Mouse (Mus musculus): Measurements from ENCODE around the gene Agap1.

Gene Agap1

DNA sequence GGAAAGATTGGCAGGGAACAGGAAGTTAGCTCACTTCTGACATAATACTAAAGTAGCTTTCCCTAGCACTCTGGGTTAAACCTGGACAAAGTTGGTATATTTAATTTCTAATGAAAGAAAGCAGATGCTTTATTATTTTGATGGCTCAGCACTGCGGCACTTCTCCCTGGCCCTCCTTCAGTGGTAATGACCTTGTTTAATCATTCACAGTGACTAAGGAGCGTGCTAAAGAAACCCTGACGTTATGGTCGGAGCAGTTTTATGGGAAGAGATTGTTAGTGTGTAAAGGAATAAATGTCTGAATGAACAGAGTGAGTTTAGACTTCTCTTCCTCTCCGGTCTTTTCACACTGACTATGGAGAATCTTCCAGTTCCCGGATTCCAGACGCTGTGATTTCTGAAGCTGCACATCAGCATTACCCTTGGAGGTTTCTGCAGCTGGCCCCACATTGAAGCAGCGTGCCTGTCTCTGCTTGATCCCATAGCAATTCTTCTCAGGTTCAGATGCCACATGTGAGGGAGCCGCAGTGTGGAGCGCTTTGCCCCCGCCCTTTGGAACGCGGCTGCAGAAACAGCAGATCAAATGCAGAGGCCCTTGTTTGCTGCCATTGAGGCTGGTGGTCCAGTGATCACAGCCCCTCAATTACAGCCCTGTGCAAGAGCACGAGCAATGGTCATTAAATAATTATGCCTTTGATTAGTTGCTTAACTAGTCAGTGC lies 362.0 kb downstream of the Agap1 start:
- in situ Hi-C loops (cut with MboI; ENCODE audit: low pct_unique_long_range_greater_than_20kb in 1 of 2, low sequenced_read_pairs in 2 of 2, unreplicated experiment in 1 of 2): no loop called here

DNA sequence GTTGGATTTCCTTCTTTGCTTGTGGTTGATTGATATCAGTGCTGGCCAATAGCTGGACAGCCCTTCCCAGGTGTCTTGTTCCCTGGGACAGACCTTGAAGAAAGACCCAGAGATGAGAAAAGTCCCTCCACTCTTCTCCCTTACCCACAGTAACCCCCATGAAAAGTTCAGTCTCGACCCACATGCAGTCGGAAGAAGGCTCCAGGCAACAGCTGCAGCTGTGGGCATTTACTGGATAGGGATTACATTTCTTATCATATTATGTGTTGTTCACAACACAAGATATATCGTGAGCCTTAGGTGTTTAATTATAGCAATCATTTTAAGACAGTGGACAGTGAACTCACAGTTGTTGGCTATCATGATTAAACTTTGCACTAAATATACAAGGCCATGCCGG lies 367.2 kb downstream of the Agap1 start:
- in situ Hi-C loops (cut with MboI; ENCODE audit: low pct_unique_long_range_greater_than_20kb in 1 of 2, low sequenced_read_pairs in 2 of 2, unreplicated experiment in 1 of 2): no loop called here

DNA sequence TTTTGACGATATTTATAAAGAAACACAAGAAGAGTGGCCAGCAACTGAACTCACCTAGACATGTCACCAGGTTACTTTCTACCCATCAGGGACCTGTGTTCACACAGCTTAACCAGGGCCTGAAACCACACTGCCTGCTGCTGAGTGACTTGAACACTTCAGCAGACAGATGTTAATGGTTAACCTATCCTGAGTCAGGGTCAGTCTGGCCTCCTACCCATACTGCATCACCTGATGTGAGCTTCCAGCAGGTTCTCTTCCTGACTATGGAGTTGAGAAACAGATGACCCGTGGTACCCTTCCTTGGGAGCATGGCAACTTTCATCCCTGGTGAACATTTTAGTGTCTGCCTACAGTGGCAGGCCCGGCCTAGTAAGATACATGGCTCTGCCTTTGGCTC lies 367.8 kb downstream of the Agap1 start:
- in situ Hi-C loops (cut with MboI; ENCODE audit: low pct_unique_long_range_greater_than_20kb in 1 of 2, low sequenced_read_pairs in 2 of 2, unreplicated experiment in 1 of 2): no loop called here

DNA sequence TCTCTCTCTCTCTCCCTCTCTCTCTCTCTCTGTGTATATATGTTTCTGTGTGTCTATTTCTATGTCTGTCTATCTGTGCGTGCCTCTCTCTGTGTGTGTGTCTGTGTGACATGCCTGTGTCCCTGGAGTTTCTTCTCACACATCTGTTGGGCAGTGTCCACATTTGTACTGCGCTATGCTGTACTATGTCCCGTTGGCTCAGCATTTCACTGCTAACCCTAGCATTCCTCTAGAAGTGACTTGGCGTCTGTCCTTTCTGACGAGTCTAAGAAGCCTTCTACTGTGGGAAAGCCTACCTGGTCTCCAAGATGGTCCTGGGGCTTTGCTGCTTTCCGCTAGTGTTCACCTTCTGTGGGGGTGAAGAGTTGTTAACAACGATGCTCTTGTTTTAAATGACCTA lies 368.4 kb downstream of the Agap1 start:
- in situ Hi-C loops (cut with MboI; ENCODE audit: low pct_unique_long_range_greater_than_20kb in 1 of 2, low sequenced_read_pairs in 2 of 2, unreplicated experiment in 1 of 2): no loop called here

DNA sequence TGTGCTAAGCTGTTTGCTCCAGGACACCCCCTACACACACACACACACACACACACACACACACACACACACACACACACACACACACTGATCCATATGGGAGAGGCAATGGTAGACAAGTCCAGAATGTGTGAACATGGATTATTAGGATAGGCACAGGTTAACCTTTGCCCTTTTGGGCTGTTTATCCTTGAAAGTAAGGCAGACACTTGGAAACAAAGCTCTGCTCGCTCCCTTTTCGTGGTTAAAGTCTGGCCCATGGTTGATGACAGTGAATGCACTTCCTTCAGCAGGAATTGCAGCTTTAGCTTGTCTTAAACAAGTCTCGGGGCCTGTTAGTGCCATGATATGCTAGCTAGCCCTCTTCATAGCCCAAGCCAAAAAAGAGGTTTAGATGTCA lies 372.4 kb downstream of the Agap1 start:
- in situ Hi-C loops (cut with MboI; ENCODE audit: low pct_unique_long_range_greater_than_20kb in 1 of 2, low sequenced_read_pairs in 2 of 2, unreplicated experiment in 1 of 2): no loop called here

DNA sequence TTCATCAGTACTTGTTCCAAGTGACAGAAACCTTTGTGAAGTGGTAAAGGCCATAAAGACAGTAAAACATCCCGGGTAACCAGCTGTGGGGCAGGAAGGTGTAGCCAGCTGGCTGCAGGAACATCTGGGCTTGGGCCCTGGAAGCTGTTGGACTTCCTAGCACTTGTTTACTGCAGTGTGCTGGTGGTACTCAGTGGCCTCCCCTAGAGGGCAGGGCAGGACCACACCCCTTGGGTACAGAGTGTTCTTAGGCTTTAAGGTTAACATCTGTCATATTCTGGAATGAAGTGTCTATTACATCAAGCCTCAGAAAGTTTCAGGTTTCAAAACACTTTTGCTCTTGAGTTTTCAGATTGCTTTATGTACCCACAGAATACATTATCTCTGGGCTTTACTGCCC lies 376.5 kb downstream of the Agap1 start:
- in situ Hi-C loops (cut with MboI; ENCODE audit: low pct_unique_long_range_greater_than_20kb in 1 of 2, low sequenced_read_pairs in 2 of 2, unreplicated experiment in 1 of 2): no loop called here

DNA sequence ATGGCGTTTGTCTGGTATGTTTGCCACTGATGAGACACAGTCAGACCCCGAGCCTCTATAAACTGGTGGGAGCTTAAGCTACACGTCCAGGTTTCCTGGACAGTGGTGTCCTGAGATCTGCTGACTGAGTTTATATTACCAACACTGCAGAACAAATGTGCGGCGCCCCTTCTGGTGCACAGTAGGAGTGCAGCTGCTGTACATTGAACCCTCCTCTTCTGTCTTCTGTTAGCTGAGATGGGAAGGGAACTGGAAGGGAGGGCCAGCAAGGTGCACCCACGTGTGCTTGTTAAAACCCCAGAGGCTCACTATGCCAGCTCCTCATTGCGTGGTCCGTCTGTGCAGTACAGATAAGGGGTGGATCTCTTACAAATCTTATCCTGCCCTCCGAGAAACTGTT lies 389.5 kb downstream of the Agap1 start:
- in situ Hi-C loops (cut with MboI; ENCODE audit: low pct_unique_long_range_greater_than_20kb in 1 of 2, low sequenced_read_pairs in 2 of 2, unreplicated experiment in 1 of 2): no loop called here

DNA sequence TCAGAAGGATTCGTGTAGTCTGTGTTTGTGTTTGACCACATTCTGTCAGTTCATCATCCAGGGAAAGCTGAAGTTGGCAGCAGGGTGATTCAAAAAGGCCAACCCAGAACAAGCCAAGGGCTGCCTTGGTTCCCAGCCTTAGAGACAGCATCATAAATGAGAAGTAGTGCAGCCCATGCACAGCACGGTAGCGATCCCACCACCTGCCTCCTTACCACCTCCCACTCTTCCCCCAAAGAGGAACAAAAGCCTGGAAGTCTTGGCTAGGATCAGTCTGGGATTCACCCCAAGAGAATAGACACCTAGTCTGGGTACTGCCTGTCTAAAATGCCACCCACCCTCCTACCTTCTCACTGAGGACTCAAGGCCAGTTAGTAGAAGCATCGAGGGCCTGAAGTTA lies 390.9 kb downstream of the Agap1 start:
- in situ Hi-C loops (cut with MboI; ENCODE audit: low pct_unique_long_range_greater_than_20kb in 1 of 2, low sequenced_read_pairs in 2 of 2, unreplicated experiment in 1 of 2): no loop called here

DNA sequence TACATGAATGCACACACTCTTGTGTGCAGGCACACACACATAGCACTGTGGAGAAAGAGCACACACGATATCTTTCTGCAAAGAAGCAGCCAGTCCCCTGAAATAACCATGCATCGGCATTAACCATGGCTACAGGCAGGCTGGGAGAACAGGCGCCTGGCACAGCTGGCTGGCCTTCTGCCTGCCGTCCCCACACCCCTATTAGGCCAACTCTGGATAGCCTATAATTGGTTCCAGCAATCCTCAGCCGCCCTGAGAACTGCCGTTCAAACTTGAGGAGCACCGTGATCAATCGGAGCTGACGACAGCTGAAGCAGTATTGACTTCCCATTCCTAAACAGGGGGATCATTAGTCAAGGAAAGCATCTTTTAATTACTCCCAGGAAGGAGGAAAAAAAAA lies 391.5 kb downstream of the Agap1 start:
- in situ Hi-C loops (cut with MboI; ENCODE audit: low pct_unique_long_range_greater_than_20kb in 1 of 2, low sequenced_read_pairs in 2 of 2, unreplicated experiment in 1 of 2): no loop called here

DNA sequence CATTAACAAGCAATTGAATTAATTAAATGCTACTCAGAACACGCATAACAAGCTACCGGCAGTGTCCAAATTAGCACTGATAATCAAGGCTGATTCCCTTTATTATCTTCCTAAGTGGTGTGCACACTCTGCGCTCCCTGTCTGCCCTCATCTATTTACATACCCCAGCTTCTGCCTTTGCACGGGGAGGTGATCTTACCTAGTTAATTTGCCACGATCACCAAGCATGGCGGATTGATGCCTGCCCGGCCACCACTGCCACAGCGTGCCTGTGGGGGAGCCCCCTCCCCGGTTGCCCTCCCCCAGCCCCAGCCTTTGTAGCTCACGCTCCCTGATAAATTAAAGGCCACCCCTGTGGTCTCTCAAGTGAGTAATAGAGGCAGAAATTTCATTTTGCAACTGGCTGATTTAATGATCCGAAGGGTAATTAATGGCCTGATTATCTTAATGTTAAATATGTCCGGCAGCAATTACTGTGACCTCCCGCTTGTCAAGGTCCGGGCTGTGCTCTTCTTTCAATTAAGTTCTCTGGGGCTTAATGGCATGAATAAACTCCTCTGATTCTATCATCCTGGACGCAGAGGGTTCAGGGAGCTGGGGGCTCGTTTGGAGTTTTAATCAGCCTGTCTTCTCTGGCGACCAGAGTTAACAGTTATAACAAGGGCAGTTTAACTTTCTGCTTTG lies 393.9 kb downstream of the Agap1 start:
- in situ Hi-C loops (cut with MboI; ENCODE audit: low pct_unique_long_range_greater_than_20kb in 1 of 2, low sequenced_read_pairs in 2 of 2, unreplicated experiment in 1 of 2): no loop called here

DNA sequence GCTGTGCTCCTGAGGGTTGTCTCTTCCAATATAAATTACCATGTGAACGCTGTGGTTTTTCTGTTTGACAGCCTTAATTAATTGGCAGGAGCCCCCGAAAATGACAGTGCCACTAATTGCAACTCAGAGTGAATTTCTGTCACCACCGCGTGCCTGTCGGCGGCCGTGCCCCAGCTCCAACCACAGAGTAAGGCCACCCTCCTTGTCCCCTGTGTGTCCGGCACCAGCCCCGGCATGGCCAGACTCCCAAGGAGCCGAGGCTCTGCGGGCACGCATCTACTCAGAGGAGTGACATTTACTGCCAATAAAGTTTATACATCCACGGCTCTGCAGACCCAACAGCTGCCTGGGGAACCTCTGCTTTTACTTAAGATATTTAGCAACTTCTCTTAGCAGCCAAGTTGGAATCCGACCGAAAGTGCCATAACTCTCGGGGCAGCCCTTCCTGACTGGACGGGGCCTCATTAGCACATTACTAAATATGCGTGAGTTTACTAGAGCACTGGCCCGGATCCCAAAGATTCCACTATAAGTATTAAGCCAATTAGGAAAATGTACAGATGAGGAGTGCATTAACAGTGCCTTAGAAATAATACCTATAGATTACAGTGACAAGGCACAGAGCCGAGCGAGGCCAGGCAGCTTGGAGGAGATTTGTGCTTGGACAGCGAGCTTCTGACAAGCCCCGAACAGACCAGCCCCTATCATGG lies 394.7 kb downstream of the Agap1 start:
- in situ Hi-C loops (cut with MboI; ENCODE audit: low pct_unique_long_range_greater_than_20kb in 1 of 2, low sequenced_read_pairs in 2 of 2, unreplicated experiment in 1 of 2): no loop called here

DNA sequence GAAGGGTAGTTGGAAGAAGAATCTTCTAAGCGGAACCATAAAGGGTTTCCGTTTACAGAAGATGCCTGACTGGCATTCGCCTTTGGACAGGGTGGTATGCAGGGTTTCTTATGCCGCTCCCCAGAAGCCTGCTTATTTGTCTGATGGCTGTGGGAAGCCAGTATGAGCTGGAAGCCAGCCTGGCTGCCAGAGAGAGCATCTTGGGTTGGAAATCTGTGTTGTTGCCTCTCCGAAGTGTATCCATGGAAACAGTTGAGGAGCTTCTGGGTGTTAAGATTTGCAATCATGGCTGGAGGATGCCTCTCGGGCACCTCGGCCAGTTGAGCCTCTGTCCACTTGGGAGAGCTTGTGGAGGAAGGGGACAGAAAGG lies 395.2 kb downstream of the Agap1 start:
- in situ Hi-C loops (cut with MboI; ENCODE audit: low pct_unique_long_range_greater_than_20kb in 1 of 2, low sequenced_read_pairs in 2 of 2, unreplicated experiment in 1 of 2): no loop called here

DNA sequence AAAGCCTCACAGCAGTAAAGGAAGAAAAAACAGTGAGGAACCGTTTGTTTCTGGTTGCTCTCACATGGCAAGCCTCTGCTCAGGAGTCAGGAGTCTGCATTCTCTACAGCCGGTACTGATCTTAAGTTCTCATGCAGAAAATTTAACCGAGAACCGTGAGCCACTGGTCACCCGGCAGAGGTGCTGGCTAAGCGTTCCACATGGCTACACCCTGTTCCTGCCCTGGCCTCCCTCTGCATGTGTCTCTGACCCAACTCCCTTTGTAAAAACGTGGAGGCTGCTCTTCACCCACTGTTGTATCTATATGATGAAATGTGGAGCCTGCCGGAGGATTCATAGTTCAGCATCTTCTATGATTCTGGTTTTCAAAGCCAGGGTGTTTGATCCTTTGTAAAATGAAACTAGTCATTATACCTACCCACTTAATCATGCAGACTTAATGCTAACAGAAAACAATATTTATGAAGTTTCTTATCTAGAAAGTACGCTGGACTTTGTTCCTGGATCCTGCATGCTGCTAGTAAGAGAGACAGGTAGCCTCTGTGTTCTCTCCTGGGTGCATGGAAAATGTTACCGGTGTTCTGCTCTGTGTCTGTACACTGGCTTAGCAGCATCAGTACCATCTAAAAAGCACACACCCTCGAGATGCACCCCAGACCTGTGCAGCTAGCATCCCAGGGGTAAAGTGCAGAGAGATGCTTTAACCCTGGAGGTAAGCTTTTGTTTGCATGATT lies 396.2 kb downstream of the Agap1 start:
- in situ Hi-C loops (cut with MboI; ENCODE audit: low pct_unique_long_range_greater_than_20kb in 1 of 2, low sequenced_read_pairs in 2 of 2, unreplicated experiment in 1 of 2): no loop called here

DNA sequence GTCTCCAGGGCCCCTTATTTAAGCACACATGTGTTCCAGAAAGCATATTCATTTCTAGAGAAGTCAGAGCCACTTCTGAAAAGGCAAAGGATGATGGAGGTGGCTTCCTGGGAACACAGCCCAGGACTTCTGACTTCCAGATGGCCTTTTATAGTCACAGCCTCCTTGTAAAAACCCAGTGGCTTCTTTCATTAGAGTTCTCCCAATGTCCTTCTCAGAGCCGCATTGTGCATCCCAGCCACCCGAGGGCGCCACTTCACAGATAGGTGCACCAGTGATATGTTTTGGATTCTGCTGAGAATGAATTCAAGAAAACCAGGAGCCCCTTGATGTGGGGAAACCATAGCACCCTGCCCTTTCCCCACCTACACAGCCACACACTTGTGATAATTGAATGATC lies 404.6 kb downstream of the Agap1 start:
- in situ Hi-C loops (cut with MboI; ENCODE audit: low pct_unique_long_range_greater_than_20kb in 1 of 2, low sequenced_read_pairs in 2 of 2, unreplicated experiment in 1 of 2): no loop called here

DNA sequence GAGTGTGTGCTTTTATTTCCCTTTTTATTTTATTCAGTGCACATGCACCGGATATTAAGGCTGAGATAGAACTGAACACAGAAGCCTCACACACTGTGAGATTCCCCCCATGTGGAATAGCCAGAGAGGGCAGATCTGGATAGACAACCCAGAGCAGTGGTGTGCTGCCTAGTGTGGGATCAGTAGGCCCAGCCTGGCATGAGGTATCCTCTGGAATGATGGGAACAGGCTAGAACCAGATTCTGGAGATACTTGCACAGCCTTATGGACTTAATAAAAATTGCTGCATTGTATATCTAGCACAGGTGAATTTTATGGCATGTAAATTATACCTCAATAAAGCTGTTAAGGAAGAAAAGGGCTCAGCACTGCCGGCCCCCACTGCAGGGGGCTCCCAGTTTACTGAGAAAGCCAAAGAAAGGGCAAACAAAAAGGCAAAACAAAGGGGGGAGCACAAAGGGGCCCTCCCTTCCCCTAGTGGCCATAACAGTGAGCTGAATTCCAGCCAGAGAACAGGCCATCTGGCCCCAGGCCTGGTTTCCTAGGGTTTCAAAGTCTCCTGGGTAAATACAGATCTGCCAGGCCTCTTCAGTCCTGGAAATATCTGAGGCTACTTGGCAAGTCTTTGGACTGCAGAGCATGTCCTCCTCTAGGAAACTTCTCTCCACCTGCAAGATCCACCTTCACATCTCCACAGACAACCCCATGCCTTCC lies 405.6 kb downstream of the Agap1 start:
- in situ Hi-C loops (cut with MboI; ENCODE audit: low pct_unique_long_range_greater_than_20kb in 1 of 2, low sequenced_read_pairs in 2 of 2, unreplicated experiment in 1 of 2): no loop called here

DNA sequence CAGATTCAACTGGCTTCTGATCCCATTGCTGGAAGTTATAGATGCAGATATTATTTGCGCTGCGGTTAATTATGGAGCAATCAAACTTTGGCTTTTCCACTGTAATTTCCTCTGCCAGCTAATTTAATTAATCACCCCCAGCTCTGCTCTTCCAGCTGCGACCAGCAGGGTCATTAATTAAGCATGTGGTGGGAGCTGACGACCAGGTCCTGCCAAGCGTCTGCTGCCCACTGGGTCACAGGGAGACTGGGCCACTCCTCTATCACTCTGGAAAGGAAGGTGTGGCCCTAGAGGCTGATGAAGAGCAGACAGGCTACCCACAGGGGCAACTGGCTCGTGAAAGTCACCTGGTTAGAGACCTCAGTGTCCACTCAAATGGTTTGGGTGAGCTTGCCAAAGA lies 411.2 kb downstream of the Agap1 start:
- in situ Hi-C loops (cut with MboI; ENCODE audit: low pct_unique_long_range_greater_than_20kb in 1 of 2, low sequenced_read_pairs in 2 of 2, unreplicated experiment in 1 of 2): no loop called here

DNA sequence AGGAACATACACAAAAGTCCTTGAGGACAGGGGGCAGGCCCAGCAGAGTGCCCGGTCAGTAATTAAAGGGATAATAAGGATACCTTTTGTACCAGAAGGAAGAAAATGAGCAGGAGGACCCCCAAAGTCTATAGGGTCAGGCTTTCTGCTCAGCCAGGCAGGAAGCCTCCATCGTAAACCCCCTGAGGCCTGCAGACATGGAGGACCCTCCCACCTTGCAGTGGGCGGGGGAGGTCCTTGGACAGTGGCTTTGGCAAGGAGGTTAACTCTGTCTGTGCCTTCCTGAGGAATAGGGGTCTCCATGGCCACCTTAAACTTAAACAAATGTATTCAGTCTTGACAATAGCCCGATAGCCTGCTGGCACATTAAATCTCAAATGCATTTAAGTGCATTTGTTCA lies 413.2 kb downstream of the Agap1 start:
- in situ Hi-C loops (cut with MboI; ENCODE audit: low pct_unique_long_range_greater_than_20kb in 1 of 2, low sequenced_read_pairs in 2 of 2, unreplicated experiment in 1 of 2): no loop called here

DNA sequence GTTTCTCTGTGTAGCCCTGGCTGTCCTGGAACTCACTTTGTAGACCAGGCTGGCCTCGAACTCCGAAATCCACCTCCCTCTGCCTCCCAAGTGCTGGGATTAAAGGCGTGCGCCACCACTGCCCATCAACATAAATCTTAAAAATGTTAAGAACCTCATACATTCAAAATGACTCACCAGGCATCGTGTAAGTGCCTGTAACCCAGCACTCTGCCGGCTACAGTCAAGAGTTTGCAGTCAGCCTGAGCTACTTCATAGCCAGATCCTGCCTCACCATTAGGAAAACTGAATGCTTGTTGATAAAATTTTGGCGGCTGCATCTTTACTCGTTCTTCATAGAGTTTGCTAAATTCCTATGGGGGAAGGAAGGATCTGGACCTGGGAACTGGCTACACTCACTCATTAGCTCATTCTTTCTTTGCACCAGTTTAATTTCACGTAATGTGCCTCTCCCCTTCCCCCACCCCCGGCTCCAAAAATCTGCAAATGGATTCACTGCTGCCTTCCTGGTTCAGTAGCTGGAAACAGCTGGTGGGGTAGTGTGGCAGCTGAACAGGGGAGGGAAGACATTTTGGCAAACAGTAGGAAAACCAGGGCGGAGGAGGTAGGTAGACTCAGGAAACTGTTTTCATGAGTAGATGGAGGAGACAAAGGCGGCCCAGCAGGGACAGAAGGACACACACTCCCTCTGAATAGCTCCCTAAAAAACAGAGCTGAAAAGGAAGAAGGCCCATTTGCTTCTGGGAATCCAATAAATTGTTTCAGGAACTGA lies 415.7 kb downstream of the Agap1 start:
- in situ Hi-C loops (cut with MboI; ENCODE audit: low pct_unique_long_range_greater_than_20kb in 1 of 2, low sequenced_read_pairs in 2 of 2, unreplicated experiment in 1 of 2): no loop called here

Measured in mouse embryonic stem cell (cell line).